Mouse (Mus musculus) lung, postnatal 14 days (tissue): ENCODE data around the gene Iars2.

ENCODE experiments used
- DNase-seq: peaks from one replicate; pipeline ENCODE4 v3.0.0; 2021

Iars2 gene

DNA sequence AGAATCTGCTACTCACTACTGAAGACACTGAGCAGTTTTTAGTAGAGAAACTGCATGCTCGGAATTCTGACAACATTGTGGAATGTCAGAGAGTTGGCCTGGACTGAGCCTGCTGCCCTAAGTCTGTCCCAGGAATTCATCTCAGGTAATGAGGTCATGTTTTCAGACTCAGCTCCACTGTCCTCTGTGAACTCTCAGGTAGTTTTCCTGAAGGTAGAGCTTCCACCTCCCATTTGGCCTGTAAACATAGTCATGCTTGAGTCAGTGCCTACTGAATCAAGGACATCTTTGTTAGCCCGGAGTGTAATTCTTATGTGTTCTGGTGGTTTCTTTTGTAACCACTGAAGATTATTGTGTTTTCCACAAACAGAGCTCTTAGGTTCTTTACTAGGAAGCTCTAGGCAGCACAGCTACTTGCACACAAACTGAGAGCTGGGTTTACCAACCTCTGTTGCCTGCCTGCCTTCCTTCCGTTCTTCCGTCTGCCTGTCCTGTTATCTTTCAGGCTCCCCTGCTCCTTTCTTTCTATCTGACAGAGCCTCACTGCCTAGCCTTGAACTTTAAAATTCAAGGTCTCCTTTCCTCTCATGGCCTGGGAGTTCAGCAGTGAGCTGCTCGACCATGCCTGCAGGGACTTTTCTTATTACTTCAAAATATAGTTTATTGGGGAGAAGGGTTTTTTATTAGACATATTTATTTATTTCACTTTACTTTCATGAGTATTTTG lies 54.2 kb downstream of the Iars2 start:
- DNase-seq: no peak

DNA sequence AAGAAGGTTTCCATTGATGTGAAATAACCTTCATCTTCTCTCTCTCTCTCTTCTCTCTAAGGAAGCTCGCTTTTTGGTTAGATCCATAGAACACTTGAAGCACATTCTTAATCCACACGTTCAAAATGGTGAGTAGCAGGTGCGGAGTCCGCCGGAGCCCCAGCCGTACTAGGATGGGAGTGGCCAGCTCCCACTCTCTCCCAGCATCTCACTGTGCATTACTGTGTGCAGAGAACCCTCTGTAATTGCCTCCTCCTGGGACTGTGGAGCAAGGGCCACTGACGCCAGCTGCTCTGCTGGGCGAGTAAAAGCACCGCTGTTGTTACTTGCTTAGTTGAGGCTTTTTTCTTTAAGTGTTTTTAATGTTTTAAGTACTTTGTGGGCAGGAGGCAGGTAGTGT lies 57.8 kb downstream of the Iars2 start:
- no peak for DNase-seq

DNA sequence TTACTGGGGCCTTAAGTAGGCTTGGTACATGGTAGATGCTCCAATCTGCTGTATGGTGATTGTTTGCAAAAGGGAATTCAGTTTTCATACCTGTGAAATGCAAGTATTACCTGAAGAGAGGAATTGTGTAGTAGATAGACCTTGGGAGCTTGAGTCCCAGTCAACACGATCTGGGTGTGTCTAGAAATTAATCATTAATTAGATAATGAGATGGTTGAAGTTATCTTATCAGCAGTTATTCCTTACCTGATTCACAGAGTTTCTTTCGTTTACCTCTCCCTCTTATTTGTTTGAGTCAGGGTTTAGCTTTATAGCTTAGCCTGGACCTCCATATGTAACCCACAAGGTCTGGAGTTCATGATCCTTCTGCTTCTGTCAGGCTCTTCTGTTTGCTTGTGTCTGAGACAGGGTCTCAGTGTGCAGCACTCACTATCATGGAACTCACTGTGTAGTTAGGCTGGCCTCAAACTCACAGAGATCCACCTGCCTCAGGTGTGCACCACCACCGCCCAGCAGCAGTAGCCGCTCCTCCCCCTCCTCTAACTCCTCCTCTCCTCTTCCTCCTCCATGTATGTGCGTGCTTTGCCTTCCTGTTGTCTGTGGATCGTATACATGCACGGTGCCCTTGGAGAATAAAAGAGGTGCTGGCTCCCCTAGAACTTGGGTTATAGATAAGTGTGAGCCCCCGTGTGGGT lies 58.6 kb downstream of the Iars2 start:
- DNase-seq: no peak

DNA sequence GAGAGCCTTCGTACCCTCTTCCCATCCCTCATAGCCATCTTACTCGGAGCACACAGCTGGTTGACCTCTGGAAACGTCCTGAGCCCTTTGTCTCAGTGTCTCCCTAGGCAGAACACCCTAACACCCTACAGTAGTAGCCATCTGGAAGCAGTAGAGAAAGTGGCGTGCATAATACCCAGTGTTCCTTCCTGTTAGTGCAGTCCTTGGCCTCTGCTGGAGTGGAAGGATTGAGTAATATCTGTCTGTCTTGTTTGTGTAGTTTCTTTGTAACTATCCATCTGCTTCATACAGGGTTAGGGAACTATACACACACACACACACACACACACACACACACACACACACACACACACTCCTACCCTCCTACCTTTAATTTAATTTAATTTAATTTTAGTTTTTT lies 60.5 kb downstream of the Iars2 start:
- no peak for DNase-seq

DNA sequence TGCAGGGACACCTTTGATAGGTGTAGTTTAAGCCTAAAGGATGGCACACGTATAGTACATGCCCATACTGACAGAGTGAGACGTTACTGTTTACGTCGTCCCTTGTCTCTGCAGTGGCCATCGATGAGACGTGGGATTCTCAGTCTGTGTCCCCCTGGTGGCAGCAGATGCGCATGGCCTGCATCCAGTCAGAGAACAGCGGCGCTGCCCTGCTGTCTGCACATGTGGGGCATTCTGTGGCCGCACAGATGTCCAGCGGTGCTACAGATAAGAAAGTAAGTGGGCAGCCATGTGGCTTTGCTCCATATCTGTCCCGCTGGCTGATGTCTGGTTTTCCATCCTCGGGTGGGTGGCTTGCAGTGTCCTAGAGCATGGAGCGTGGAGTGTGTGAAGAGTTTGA lies 66.6 kb downstream of the Iars2 start:
- peak; percentile 34 for DNase-seq

DNA sequence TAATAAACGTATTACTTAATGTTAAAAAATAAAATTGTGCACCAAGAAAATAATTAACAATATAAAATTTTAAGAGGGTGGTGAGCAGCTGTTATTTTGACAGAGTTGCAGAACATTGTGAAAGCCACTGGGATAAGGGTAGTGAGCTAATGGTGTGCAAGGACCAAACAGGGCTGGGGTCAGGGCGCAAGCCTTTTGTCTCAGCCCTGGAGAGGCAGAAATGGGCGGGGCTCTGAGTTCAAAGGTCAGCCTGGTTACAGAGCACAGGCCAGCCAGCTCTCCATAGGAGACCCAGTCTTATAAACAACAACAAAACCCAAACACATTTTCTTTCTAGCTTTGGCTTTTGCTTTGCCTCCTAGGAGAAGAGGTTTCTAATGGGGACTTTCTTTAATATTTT lies 72.4 kb downstream of the Iars2 start:
- DNase-seq: peak; percentile 35

DNA sequence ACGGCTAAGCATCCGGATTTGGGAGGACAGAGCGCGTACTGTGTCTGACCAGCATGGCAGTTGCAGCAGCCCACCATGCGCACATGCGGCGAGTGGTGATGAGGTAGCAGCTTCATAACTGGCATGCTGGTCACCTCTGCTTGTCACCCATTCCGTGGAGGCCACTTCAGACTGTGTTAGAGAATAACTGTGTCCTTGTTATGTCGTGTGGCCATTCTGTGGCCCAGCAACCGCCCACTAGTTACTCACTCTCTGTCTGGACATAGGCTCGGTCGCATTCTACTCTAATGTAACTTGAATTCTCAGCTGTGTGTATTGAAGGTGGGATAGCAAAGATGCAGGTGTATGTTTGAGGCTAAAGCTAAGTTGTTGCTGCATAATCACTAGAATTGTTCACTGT lies 73.9 kb downstream of the Iars2 start:
- DNase-seq: no peak

DNA sequence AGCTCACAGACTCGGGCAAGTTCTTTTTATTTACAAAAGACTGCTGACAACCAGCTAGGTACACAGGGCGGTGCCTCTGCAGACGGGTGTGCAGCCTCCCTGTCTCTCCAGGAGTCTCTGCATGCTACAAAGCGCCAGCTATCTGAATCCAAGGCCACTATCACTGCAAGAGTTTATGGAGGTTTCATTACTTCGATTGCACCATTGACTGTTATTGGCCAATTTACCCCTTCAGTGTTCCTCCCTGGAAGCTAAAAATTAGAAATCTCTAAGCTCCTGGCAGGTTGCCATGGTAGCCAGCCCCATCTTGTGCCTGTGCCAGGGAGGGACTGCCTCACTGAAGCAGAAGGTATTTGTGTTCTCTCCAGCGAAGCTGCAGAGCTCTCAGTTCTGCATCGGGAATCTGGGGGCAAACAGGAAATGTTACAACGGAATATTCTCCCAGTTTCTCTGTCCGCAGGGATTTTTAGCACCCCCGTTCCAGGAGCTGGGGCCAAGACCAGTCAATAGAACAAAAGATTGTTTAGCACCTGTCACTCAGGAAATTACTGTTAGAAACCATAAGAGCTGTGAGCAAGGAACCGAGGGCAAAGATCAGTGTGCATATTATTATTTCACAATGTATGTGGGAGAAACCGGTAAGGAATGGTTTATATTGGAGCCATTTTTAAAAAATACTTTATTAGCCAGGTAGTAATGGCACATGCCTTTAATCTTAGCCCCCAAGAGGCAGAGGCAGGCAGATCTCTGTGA lies 75.9 kb downstream of the Iars2 start:
- DNase-seq: peak; percentile 30

DNA sequence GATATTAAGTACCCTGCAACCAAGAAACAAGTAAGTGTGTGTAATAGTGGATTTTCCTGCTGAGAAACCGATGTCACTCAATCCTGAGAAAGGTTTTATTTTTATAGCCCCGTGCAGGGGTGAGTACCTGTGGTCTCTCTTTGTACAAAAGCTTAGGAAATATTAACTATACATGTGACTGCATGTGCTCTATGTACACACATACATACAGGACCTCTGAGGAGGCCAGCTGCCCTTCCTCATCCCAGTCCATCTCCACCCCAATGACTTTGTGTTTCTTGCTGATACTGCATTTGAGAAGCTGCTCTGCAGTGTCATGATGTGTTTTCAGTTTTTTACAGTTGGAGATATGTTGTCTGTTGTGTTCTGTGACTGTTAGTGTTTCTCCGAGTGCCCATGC lies 76.8 kb downstream of the Iars2 start:
- DNase-seq: no peak

DNA sequence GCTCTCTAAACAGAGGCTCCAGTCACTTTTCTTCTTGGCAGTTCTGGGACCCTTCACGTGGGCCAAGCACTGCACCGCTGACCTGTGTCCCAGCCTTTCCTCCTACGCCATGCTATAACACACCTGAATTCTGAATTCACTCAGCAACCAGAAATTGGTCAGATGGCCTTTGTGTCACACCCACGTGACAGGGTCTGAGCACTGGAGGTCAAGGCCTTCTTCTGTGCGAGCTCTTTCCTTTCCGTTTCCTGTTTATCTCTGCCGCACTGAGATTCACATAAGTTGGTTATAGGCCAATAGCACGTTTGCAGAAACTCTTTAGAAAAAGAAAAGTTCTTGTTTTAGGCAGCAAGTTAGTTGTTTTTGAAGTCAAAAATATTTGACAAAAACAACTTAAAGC lies 80.5 kb downstream of the Iars2 start:
- no peak for DNase-seq

DNA sequence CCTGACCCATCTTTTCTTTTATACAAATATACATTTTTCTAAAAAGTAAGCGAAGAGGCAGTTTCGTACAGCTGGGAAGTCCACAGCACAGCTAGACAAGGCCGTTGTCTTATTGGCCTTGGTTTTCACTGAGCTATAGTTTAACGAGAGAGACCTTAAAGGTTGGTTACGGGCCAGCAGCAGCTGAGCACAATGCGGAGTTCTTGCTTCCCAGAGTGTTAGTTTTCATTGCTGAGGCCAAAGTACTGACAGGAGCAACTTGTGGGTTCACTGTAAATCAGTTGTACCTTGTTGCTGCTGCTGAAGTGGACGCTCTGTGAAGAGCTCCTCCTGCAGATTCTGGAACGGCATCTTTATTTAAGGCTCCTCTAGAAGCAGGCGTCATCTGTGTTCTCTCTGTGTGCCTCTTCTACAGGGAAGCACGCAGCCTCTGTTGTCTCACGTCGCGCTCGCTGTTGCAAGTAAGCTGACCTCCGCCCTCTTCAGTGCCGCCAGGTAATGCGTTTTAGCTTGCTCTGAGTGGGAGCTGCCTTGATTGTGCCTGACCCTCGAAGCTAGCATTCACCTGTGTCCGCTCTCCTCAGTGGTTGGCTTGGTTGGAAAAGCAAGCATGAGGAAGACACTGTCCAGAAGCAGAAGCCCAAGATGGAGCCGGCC lies 81.6 kb downstream of the Iars2 start:
- DNase-seq: no peak

DNA sequence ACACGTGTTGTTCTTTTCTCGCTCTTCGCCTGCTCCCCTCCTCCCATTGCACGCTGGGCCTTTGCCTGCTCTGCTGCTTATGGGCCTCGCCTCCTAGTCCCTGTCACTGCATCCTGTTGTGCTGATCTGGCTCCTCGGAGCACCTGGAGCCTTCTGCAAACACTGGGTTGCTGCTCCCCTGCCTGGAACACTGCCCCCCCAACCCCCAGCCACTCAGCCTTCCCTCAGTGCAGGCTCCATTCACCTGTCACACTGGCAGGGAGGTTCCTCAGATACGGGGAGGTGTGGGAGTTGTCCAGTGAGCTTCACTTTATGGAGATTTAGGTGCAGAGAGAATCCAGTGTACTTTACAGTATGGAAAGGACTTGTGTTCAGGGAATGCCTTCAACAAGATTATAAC lies 83.7 kb downstream of the Iars2 start:
- no peak for DNase-seq

DNA sequence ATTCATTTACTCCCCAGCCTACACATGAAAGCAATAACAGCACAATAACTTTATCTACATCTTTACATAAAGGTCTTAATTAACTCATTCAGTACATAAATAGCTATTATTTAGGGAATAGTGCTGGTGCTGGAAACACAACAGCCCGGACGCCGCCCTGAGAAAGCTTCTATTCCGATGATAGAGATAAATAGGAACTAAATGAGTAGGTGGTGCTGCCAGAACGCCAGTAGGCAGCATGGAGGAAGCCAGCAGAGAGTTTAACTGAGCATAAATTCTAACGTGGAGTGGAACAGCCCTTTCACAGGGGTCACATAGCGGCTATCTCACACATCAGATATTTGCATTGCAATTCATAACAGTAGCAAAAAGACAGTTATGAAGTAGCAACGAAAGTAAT lies 86.2 kb downstream of the Iars2 start:
- no peak for DNase-seq

DNA sequence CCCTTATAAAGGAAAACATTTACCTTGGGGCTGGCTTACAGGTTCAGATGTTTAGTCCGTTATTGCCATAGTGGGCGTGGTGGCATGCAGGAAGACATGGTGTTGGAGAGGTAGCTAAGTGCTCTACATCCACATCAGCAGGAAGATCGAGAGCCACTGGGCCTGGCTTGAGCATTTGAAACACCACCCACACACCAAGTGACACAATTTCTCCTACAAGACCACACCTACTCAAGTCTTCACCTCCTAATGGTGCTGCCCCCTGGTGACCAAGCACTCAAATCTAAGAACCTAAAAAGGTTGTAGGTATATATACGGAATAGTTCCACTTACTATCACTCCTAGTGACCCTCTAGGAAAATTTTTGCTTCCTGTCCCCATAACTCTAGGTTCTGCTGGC lies 92.7 kb downstream of the Iars2 start:
- DNase-seq: peak; percentile 9

DNA sequence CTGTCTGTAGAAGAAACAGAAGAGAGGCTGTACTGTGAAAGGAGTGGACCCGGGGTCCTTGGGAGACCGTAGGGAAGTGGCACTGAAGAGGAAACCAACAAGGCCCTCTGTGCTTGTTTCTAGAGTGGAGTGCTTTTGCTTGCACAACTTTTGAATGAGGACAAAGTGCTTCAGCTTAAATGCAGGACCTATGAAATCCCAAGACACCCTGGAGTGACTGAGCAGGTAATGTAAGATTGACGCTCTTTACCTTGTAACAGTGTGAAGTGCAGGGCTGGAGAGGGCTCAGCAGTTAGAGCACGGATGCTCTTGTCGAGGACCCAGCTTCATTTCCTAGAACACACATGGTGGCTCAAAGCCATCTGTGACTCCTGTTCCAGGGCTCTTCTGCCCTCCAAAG lies 93.4 kb downstream of the Iars2 start:
- peak; percentile 7 for DNase-seq
